Mouse (Mus musculus): Measurements from ENCODE around the gene Cox10.

Gene Cox10

GRCm38 (mm10) chr11:63953887-63954286 lies 125.4 kb downstream of the Cox10 start:
- DNase-seq (ENCODE audit: low spot score), result no peak

- no peak for DNase-seq (ENCODE audit: low spot score)
Observed at GRCm38 (mm10) chr11:63952743-63953191, 126.5 kb downstream of the Cox10 start.

GRCm38 (mm10) chr11:63951831-63952631 lies 127.2 kb downstream of the Cox10 start:
- peak; percentile 59 for DNase-seq (ENCODE audit: low spot score)

GRCm38 (mm10) chr11:63948371-63948770 lies 130.9 kb downstream of the Cox10 start:
- DNase-seq (ENCODE audit: low spot score), result no peak

- no peak for DNase-seq (ENCODE audit: low spot score)
Observed at GRCm38 (mm10) chr11:63947024-63947423, 132.2 kb downstream of the Cox10 start.

GRCm38 (mm10) chr11:63943947-63944346 lies 135.3 kb downstream of the Cox10 start:
- DNase-seq (ENCODE audit: low spot score), result no peak

- DNase-seq (ENCODE audit: low spot score), result no peak
Observed at GRCm38 (mm10) chr11:63943268-63943890, 135.9 kb downstream of the Cox10 start.

GRCm38 (mm10) chr11:63942177-63942576 lies 137.1 kb downstream of the Cox10 start:
- no peak for DNase-seq (ENCODE audit: low spot score)

- DNase-seq (ENCODE audit: low spot score), result no peak
Observed at GRCm38 (mm10) chr11:63936641-63937040, 142.6 kb downstream of the Cox10 start.

GRCm38 (mm10) chr11:63926901-63927300 lies 152.4 kb downstream of the Cox10 start:
- DNase-seq (ENCODE audit: low spot score), result no peak

GRCm38 (mm10) chr11:63925161-63925582 lies 154.1 kb downstream of the Cox10 start:
- DNase-seq (ENCODE audit: low spot score), result peak; percentile 89

GRCm38 (mm10) chr11:63924286-63924930 lies 154.9 kb downstream of the Cox10 start:
- peak; percentile 72 for DNase-seq (ENCODE audit: low spot score)

GRCm38 (mm10) chr11:63923386-63923785 lies 155.9 kb downstream of the Cox10 start:
- DNase-seq (ENCODE audit: low spot score), result peak; percentile 50

GRCm38 (mm10) chr11:63922091-63922621 lies 157.1 kb downstream of the Cox10 start, which contains the start of gene Hs3st3b1:
Gene Hs3st3b1 (minus strand): TSS chr11:63922290.
- peak; percentile 91 for DNase-seq (ENCODE audit: low spot score)

GRCm38 (mm10) chr11:63921044-63921951 lies 158.0 kb downstream of the Cox10 start:
- DNase-seq (ENCODE audit: low spot score), result peak; percentile 53

GRCm38 (mm10) chr11:63920531-63920930 lies 158.7 kb downstream of the Cox10 start:
- DNase-seq (ENCODE audit: low spot score), result peak; percentile 85

GRCm38 (mm10) chr11:63919211-63920098 lies 159.8 kb downstream of the Cox10 start:
- peak; percentile 51 for DNase-seq (ENCODE audit: low spot score)

- no peak for DNase-seq (ENCODE audit: low spot score)
Observed at GRCm38 (mm10) chr11:63918321-63919105, 160.8 kb downstream of the Cox10 start.

GRCm38 (mm10) chr11:63917561-63917960 lies 161.7 kb downstream of the Cox10 start:
- no peak for DNase-seq (ENCODE audit: low spot score)
